Mouse (Mus musculus) forebrain, embryonic 15.5 days (tissue): ENCODE measurements around the gene Srl. TPM values are rescaled to one million over a fixed set of nuclear protein-coding genes. Genes with fewer than 3 reads are reported as not detected.

Source experiments
- ATAC-seq: fragments of 200-750 bp; cut with Nextera tagmentation; replicated peaks from 2 replicates; pipeline ENCODE4 v1.8.0; 2017; ENCODE audit warnings: mild to moderate bottlenecking, moderate TSS enrichment, moderate library complexity
- H3K27ac ChIP-seq: fragments of 300-500 bp; sonication (generic); replicated peaks from 2 replicates; pipeline ENCODE4 v1.5.1; 2015; ENCODE audit warnings: mild to moderate bottlenecking, inconsistent platforms
- H3K27me3 ChIP-seq: fragments of 300-500 bp; sonication (generic); 2 replicates; pipeline ENCODE4 v1.6.1; 2015; ENCODE audit warnings: inconsistent platforms
- H3K36me3 ChIP-seq: fragments of 300-500 bp; sonication (generic); 2 replicates; pipeline ENCODE4 v1.6.1; 2015; ENCODE audit warnings: mild to moderate bottlenecking, inconsistent platforms
- H3K4me1 ChIP-seq: fragments of 300-500 bp; sonication (generic); 2 replicates; pipeline ENCODE4 v1.6.1; 2015; ENCODE audit warnings: inconsistent platforms
- H3K4me2 ChIP-seq: fragments of 300-500 bp; sonication (generic); replicated peaks from 2 replicates; pipeline ENCODE4 v1.6.1; 2015; ENCODE audit warnings: mild to moderate bottlenecking, inconsistent platforms
- H3K4me3 ChIP-seq: fragments of 300-500 bp; sonication (generic); 2 replicates; pipeline ENCODE4 v1.5.1; 2015; ENCODE audit warnings: mild to moderate bottlenecking, inconsistent platforms
- H3K9ac ChIP-seq: fragments of 300-500 bp; sonication (generic); replicated peaks from 2 replicates; pipeline ENCODE4 v1.6.1; 2015; ENCODE audit warnings: mild to moderate bottlenecking, inconsistent platforms
- H3K9me3 ChIP-seq: fragments of 300-500 bp; sonication (generic); 2 replicates; pipeline ENCODE4 v1.6.1; 2016; ENCODE audit warnings: inconsistent platforms
- WGBS: fragments of 180-500 bp; shearing (Covaris S2); methylation state at CpG from one replicate; pipeline ENCODE4 v1.1.7; 2015; ENCODE audit warnings: mixed read lengths; 5-methylcytosine and 5-hydroxymethylcytosine counted together
- polyA plus RNA-seq: library from polyadenylated mRNA; unstranded; fragments of >200 nt; fragmentation: Nextera tagmentation; extraction: Ambion mirVana; gene quantifications from 2 replicates; pipeline ENCODE4 v1.2.1, GENCODE M21; 2015

Srl gene
- polyA plus RNA-seq, 1 experiment from 2014 or later, result 40.1 TPM

DNA sequence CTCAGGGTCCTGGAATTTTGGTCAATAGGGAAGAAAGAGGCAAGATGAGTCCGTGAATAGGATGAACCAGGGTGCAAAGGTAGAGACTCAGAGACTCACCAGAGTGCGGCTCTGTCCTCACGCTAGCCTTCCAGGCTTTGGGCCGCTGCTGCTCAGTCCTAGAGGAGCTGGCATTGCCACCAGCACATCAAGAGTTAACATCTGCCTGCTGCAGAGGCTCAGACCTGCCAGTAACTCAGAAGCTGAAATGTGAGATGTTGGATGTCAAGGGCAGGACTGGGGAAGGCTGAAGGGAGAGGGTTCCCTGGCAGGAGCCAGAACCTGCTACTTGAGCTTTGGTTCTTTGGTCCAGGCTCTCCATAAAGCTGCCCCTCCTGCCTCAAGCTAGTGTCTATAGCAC, 29.1 kb upstream of the Srl start:
- Histone ChIP-seq H3K9me3 (no peaks in the 10 kb centered on the region), H3K4me2 (no peak overlapping the region), H3K27ac (no peak overlapping the region), H3K36me3 (no peaks in the 10 kb centered on the region), H3K9ac (no peak overlapping the region), H3K4me1 (peaks cover 4% of the 10 kb centered on the region; the same call in 1 of the 2 replicates), H3K4me3 (no peak overlapping the region), H3K27me3 (no peaks in the 10 kb centered on the region)
- ATAC-seq, result no peak
- 53% methylated on average over 4 of the region's 4 CpGs for WGBS

GRCm38 (mm10) chr16:4567912-4568311, 26.3 kb upstream of the Srl start:
- WGBS, result 20% methylated on average over 4 of the region's 4 CpGs
- Histone ChIP-seq H3K9me3 (no peaks in the 10 kb centered on the region), H3K9ac (no peak overlapping the region), H3K4me3 (no peak overlapping the region), H3K36me3 (no peaks in the 10 kb centered on the region), H3K4me2 (no peak overlapping the region), H3K27me3 (no peaks in the 10 kb centered on the region), H3K27ac (no peak overlapping the region), H3K4me1 (peaks cover 4% of the 10 kb centered on the region; the same call in 1 of the 2 replicates)
- peak; percentile 58; the same call in 1 of the 2 replicates for ATAC-seq

DNA sequence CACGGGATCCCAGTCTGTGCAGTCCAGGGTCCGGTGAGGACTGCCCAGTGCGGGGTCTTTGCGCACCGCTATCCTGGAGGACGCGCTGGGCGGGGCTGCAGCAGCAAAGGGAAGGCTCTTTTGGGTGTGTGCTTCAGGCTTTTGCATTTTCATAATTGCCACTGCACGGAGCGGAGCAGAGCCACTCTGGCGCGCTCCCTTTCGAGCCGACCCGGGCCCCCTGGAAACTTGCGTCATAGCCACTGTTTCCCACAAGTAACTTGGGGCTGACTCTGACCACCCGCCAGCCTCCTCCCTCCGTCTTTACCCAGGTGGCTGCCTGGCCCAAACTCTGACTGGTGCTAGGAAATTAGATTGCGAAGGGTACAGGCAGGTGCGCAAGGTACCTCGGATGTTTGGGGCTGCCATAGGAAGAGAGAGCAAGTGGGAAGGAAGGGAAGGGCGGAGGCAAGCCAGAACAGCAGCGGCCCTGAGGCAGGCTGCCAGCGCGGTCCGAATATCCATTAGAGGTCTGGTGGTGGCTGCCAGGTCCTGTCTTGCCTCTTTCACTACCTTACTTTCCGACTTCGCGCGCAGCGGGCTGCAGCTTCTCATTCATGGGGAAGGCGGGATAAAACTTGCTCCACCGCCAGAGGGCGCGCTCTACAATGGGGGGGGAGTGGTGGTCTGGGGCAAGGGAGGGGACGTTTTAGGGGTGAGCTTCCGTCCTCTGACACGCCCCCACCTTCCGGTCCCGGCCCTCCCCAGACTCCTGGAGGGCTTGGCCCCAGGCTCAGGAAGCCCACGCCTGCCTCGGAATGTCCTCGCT, 18.7 kb upstream of the Srl start:
- Histone ChIP-seq H3K36me3 (no peaks in the 10 kb centered on the region), H3K9ac (peak overlapping the region; percentile 73), H3K27ac (peak overlapping the region; percentile 97), H3K4me2 (peak overlapping the region; percentile 88), H3K4me1 (peaks cover 25% of the 10 kb centered on the region), H3K27me3 (no peaks in the 10 kb centered on the region), H3K9me3 (no peaks in the 10 kb centered on the region), H3K4me3 (peak overlapping the region; percentile 89)
- WGBS, result under 1% methylated on average over 42 of the region's 43 CpGs
- peak; percentile 24 for ATAC-seq

- peak within 1 kb of the TSS; percentile 73 for H3K9ac ChIP-seq
- no peaks in the 10 kb centered on the region for H3K27me3 ChIP-seq
- no peaks in the 10 kb centered on the region for H3K36me3 ChIP-seq
- peak within 1 kb of the TSS; percentile 97 for H3K27ac ChIP-seq
- H3K4me2 ChIP-seq, result peak within 1 kb of the TSS; percentile 88
- 1% methylated on average over 15 of the region's 17 CpGs for WGBS
- H3K4me1 ChIP-seq, result peaks cover 25% of the 10 kb centered on the region
- H3K4me3 ChIP-seq, result peak within 1 kb of the TSS; percentile 89
- H3K9me3 ChIP-seq, result no peaks in the 10 kb centered on the region
- peak; percentile 20 for ATAC-seq
These were observed 18.1 kb upstream of the Srl start, which contains the start of gene Tfap4 for GRCm38 (mm10) chr16:4559715-4560144. Gene Tfap4, minus strand, starts transcription at chr16:4559854.

DNA sequence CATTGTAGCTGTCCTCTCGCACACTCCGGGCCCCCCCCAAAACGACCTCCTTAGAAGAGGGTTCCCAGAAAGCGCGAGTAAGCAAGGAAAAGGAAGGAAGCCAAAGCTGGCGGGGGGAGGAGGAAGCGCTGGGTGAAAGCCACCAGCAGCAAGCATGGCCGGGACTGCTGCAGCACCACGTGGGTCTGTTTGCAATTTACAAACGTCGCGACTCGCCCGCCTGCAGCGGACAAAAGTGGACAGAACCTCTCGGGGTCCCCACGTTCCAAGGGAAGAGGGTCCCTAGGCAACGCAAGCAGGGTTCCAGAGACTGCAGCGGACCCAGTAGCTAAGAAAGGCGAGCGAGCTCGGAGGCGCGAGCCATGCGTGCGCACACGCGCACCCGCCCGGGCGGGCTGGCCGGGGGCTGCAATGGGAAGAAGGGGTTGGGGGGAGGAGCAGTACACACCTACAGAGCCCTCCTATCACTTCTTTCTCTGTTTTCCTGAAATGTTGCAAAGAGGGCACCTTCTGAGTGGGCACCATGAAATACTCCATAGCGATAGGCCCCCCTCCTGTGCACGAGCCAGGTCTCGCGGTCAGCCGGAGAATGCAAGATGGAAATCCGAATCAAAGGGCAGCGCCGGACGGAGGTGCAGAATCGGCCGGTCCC, 17.5 kb upstream of the Srl start:
- Histone ChIP-seq H3K4me1 (peaks cover 25% of the 10 kb centered on the region), H3K9me3 (no peaks in the 10 kb centered on the region), H3K4me2 (peak overlapping the region; percentile 88), H3K9ac (peak overlapping the region; percentile 73), H3K4me3 (peak overlapping the region; percentile 89), H3K36me3 (no peaks in the 10 kb centered on the region), H3K27me3 (no peaks in the 10 kb centered on the region), H3K27ac (peak overlapping the region; percentile 97)
- WGBS, result under 1% methylated on average over 40 of the region's 43 CpGs
- peak; percentile 39 for ATAC-seq

- Histone ChIP-seq H3K4me2 (peak overlapping the region; percentile 88), H3K4me1 (peaks cover 27% of the 10 kb centered on the region), H3K27ac (peak overlapping the region; percentile 97), H3K9ac (peak overlapping the region; percentile 73), H3K36me3 (no peaks in the 10 kb centered on the region), H3K27me3 (no peaks in the 10 kb centered on the region), H3K9me3 (no peaks in the 10 kb centered on the region), H3K4me3 (peak overlapping the region; percentile 89)
- under 1% methylated on average over 38 of the region's 38 CpGs for WGBS
- ATAC-seq, result peak; percentile 96
These were observed 16.9 kb upstream of the Srl start for GRCm38 (mm10) chr16:4558384-4558979.

- under 1% methylated on average over 19 of the region's 19 CpGs for WGBS
- peak overlapping the region; percentile 88 for H3K4me2 ChIP-seq
- H3K9me3 ChIP-seq, result no peaks in the 10 kb centered on the region
- ATAC-seq, result peak; percentile 57
- H3K4me1 ChIP-seq, result peaks cover 28% of the 10 kb centered on the region
- H3K36me3 ChIP-seq, result no peaks in the 10 kb centered on the region
- peak overlapping the region; percentile 73 for H3K9ac ChIP-seq
- H3K27me3 ChIP-seq, result no peaks in the 10 kb centered on the region
- peak overlapping the region; percentile 89 for H3K4me3 ChIP-seq
- peak overlapping the region; percentile 97 for H3K27ac ChIP-seq
These were observed 16.3 kb upstream of the Srl start for GRCm38 (mm10) chr16:4557949-4558348.

DNA sequence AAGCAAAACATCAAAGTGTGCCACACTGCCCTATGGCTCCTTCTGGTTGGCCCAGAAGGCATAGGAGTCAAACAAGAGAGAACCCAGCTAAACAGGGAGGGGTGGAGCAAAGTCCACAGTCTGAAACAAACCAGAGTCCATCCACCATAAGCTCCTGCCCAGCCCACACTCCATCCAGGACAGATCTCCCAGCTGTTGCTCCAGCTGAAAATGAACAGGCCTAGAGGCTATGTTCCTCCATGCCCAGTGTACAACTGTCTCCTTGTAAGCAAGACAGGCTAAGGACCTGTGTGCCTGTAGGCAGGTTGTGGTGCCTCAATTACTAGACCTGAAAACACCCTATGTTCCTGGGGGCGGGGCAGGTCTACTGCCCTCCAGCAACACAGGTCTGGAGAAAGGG, 15.5 kb upstream of the Srl start:
- Histone ChIP-seq H3K27me3 (no peaks in the 10 kb centered on the region), H3K4me3 (peak overlapping the region; percentile 89), H3K4me1 (peaks cover 28% of the 10 kb centered on the region), H3K36me3 (no peaks in the 10 kb centered on the region), H3K27ac (peak overlapping the region; percentile 97; the same call in 1 of the 2 replicates), H3K4me2 (peak overlapping the region; percentile 88), H3K9me3 (no peaks in the 10 kb centered on the region), H3K9ac (peak overlapping the region; percentile 73; the same call in 1 of the 2 replicates)
- WGBS, result 81% methylated on average over 1 of the region's 1 CpGs
- no peak for ATAC-seq

DNA sequence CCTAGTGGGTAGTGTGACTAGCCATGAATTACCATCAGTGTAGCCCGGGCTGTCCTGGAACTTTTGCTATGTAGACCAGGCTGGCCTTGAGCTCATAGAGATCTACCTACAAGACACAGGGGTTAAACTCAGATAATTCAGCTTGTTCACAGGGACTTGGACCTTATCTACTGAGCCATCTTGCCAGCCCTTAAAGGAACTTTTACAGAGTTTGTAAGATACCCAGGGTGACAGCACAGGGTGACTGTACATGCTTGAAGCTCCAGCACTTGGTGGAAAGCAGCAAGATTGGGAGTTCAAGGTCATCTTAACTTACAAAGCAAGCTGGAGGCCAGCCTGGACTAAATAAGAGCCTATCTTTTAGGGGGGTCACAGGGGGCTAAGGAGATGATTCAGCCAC, 13.9 kb upstream of the Srl start:
- no peak overlapping the region for H3K4me2 ChIP-seq
- H3K4me1 ChIP-seq, result peaks cover 24% of the 10 kb centered on the region
- no peaks in the 10 kb centered on the region for H3K9me3 ChIP-seq
- no peak for ATAC-seq
- peaks cover 6% of the 10 kb centered on the region; the same call in 1 of the 2 replicates for H3K36me3 ChIP-seq
- WGBS, result 100% methylated on average over 1 of the region's 1 CpGs
- H3K27ac ChIP-seq, result no peak overlapping the region
- H3K9ac ChIP-seq, result no peak overlapping the region
- H3K27me3 ChIP-seq, result no peaks in the 10 kb centered on the region
- no peak overlapping the region for H3K4me3 ChIP-seq

GRCm38 (mm10) chr16:4552829-4553550, 11.4 kb upstream of the Srl start:
- no peak for ATAC-seq
- Histone ChIP-seq H3K36me3 (peaks cover 23% of the 10 kb centered on the region), H3K9me3 (no peaks in the 10 kb centered on the region), H3K4me3 (no peak overlapping the region), H3K4me1 (peaks cover 18% of the 10 kb centered on the region), H3K4me2 (no peak overlapping the region), H3K27me3 (no peaks in the 10 kb centered on the region), H3K27ac (no peak overlapping the region), H3K9ac (no peak overlapping the region)
- WGBS, result 75% methylated on average over 6 of the region's 6 CpGs

GRCm38 (mm10) chr16:4551885-4552284, 10.3 kb upstream of the Srl start:
- Histone ChIP-seq H3K27me3 (no peaks in the 10 kb centered on the region), H3K36me3 (peaks cover 30% of the 10 kb centered on the region), H3K27ac (no peak overlapping the region), H3K9me3 (no peaks in the 10 kb centered on the region), H3K9ac (no peak overlapping the region), H3K4me3 (no peak overlapping the region), H3K4me2 (no peak overlapping the region), H3K4me1 (peaks cover 7% of the 10 kb centered on the region)
- 97% methylated on average over 12 of the region's 12 CpGs for WGBS
- no peak for ATAC-seq
